Mouse (Mus musculus): ENCODE results near the gene Pik3r2. TPM values are rescaled to one million over a fixed set of nuclear protein-coding genes. Genes with fewer than 3 reads are reported as not detected.
A peak's percentile ranks its signal among the peaks of the same experiment; 100 is the strongest.

Gene Pik3r2
- polyA plus RNA-seq, 1 experiment from 2014 or later: 102 TPM

DNA sequence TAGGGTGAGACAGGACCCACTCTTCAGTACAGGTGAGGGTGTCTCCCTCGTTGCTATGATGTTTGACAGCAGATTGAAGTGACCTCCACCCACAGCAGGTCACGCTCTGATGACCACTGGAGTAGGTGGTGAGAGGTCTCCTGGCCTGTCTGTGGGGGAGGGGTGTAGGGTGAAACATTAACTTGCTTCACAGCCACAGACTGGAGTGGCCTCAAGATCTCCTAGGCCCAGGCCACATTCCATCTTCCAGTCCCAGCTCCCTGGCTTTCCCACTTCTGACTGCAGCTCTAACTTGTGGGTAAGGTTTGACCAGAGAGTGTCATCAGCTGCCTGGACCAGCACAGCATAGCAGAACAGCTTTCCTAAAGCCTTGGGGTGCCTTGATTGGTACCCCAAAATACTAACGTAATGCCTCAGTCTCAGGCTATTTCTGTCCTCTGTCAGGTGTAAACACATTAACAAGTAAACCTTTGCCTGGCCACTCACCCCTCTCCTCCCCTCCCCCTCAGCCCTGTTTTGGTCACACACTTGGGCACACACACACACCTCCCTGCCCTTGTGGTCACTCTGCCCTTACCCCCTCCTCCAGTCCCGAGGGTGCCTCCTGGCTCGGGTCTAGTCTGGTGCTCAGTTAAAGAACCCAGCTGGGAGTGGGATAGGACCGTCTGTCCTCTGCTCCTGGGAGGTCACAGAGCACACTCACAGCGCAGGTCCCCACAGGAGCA lies 52.9 kb downstream of the Pik3r2 start, which contains the start of gene Pde4c:
Gene Pde4c, plus strand, starts transcription at position 235 of the 725 bp plus-strand sequence.
- H3K9ac ChIP-seq (replicated peaks): no peak within 1 kb of the TSS
- H3K27me3 ChIP-seq (replicated peaks): peaks cover 24% of the 10 kb centered on the region
- H3K4me3 ChIP-seq (replicated peaks): no peak within 1 kb of the TSS
- no peaks in the 10 kb centered on the region for H3K4me1 ChIP-seq
- no peak within 1 kb of the TSS for H3K27ac ChIP-seq (replicated peaks)
- no peaks in the 10 kb centered on the region for H3K36me3 ChIP-seq
- WGBS: 59% methylated on average over 7 of the region's 7 CpGs
- no peaks in the 10 kb centered on the region for H3K9me3 ChIP-seq (replicated peaks)
- ATAC-seq (ENCODE audit: low FRiP score): no peak
- no peak within 1 kb of the TSS for H3K4me2 ChIP-seq

DNA sequence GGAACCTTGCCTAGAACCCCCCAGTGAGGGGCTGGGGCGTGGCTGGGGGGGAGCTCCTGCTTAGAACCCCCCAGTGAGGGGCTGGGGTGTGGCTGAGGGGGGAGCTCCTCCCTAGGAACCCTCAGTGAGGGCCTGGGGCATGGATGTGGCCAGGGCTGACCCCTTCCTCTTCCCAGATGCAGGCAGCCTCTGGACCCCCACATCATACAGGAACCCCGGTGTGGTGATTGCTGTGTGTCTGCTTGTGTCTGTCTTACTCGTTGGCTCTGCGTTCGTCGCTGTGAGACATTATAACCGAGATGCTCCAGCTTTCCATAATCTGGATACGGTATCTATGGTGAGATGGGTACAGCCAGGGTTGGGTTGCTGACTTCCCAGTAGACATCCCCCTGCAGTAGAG lies 54.9 kb downstream of the Pik3r2 start:
- WGBS: 84% methylated on average over 8 of the region's 8 CpGs
- H3K9ac ChIP-seq (replicated peaks): no peak overlapping the region
- no peak overlapping the region for H3K4me2 ChIP-seq
- ATAC-seq (ENCODE audit: low FRiP score): no peak
- H3K27ac ChIP-seq (replicated peaks): no peak overlapping the region
- no peaks in the 10 kb centered on the region for H3K36me3 ChIP-seq
- H3K4me3 ChIP-seq (replicated peaks): no peak overlapping the region
- no peaks in the 10 kb centered on the region for H3K9me3 ChIP-seq (replicated peaks)
- H3K4me1 ChIP-seq: no peaks in the 10 kb centered on the region
- H3K27me3 ChIP-seq (replicated peaks): peaks cover 8% of the 10 kb centered on the region; the same call in 1 of the 2 replicates

DNA sequence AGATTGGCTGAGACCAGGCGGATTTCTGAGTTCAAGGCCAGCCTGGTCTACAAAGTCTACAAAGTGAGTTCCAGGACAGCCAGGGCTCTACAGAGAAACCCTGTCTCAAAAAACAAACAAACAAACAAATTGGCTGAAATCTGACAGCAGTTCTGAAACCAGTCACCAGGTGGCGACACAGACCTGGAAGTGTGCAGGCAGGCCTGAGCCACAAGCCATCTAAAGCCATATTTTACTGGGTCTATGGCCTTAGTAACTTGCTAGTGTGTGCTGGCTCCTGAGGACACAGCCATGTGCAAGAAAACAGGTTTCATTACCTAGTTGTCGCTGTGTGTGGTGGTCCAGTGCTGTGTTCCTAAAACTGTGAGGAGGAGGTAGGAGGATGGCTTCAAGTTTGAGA lies 55.8 kb downstream of the Pik3r2 start:
- Histone ChIP-seq H3K27ac (replicated peaks) (no peak overlapping the region), H3K9me3 (replicated peaks) (no peaks in the 10 kb centered on the region), H3K27me3 (replicated peaks) (peaks cover 2% of the 10 kb centered on the region; the same call in 1 of the 2 replicates), H3K4me2 (no peak overlapping the region), H3K9ac (replicated peaks) (no peak overlapping the region), H3K36me3 (no peaks in the 10 kb centered on the region), H3K4me3 (replicated peaks) (no peak overlapping the region), H3K4me1 (no peaks in the 10 kb centered on the region)
- ATAC-seq (ENCODE audit: low FRiP score): peak; percentile 56; the same call in 1 of the 2 replicates
- WGBS: 6% methylated on average over 3 of the region's 3 CpGs

DNA sequence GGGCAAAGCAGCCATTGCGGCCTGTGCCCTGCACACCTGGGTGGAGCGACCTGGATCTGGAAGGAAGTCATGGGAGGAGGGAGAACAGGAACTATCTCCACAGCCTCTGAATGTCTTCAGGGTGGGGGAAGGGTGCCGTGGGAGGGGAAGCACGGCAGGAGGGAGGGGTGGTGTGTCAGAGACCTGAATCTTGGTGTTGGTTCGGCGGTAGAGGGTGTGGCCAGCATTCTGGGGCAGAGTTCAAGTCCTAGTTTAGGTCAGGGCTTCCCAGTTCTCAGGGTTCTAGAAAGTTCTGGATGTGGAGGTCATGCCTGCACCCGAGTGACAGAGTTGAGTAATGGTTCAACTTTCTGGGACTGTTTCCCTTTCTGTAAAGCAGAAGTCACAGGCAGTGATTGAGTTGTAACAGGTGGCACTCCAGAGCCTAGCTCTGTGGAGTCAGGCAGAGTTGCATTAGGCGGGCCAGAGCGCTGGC lies 56.7 kb downstream of the Pik3r2 start:
- Histone ChIP-seq H3K4me2 (no peak overlapping the region), H3K27me3 (replicated peaks) (peaks cover 2% of the 10 kb centered on the region; the same call in 1 of the 2 replicates), H3K27ac (replicated peaks) (no peak overlapping the region), H3K36me3 (no peaks in the 10 kb centered on the region), H3K4me1 (no peaks in the 10 kb centered on the region), H3K9me3 (replicated peaks) (no peaks in the 10 kb centered on the region), H3K4me3 (replicated peaks) (no peak overlapping the region), H3K9ac (replicated peaks) (no peak overlapping the region)
- no peak for ATAC-seq (ENCODE audit: low FRiP score)
- WGBS: 69% methylated on average over 9 of the region's 9 CpGs

DNA sequence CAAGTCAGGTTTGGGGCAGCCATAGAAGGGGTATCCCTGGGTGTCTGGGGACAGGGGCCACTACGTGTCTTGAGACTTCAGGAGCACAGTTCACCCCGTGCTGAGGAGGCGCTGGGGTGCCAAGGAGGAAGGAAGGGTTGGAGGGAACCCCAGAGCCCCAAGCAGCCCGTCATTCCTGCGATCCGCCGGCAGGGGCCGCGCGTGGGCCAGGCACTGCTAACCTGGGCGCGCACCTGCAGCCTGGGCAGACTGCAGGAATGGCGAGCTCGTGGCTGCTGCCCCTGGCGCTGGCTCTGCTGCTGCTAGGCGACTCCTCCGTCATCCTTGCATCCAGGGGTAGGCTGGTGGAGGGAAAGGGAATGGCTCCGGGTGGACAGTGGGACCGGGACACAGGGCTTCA lies 58.2 kb downstream of the Pik3r2 start, which contains the start of gene Gm3336:
Gene Gm3336, plus strand, starts transcription at position 247 of the 400 bp plus-strand sequence.
- H3K4me2 ChIP-seq: peak within 1 kb of the TSS; percentile 29
- no peak within 1 kb of the TSS for H3K4me3 ChIP-seq (replicated peaks)
- 4% methylated on average over 19 of the region's 19 CpGs for WGBS
- no peaks in the 10 kb centered on the region for H3K4me1 ChIP-seq
- H3K9me3 ChIP-seq (replicated peaks): no peaks in the 10 kb centered on the region
- H3K27ac ChIP-seq (replicated peaks): no peak within 1 kb of the TSS
- H3K27me3 ChIP-seq (replicated peaks): peaks cover 2% of the 10 kb centered on the region; the same call in 1 of the 2 replicates
- no peak for ATAC-seq (ENCODE audit: low FRiP score)
- H3K9ac ChIP-seq (replicated peaks): no peak within 1 kb of the TSS
- H3K36me3 ChIP-seq: no peaks in the 10 kb centered on the region

Small RNAs within 50 kb of the gene (microRNA-seq; reads per million reads assigned to microRNA genes)
- gene Mir7240: not detected

Other genes with a start within 250 kb of the Pik3r2 start
- 381 and 389 TPM in 2 replicates for gene Fkbp8, start 249.0 kb downstream of the Pik3r2 start, polyA plus RNA-seq (2015; fragmentation: Nextera tagmentation; extraction: Ambion mirVana)
- gene Kxd1, start 248.8 kb downstream of the Pik3r2 start, polyA plus RNA-seq (2015; fragmentation: Nextera tagmentation; extraction: Ambion mirVana): 44.4 and 51.1 TPM in 2 replicates
- gene Ell, start 237.3 kb downstream of the Pik3r2 start, polyA plus RNA-seq (2015; fragmentation: Nextera tagmentation; extraction: Ambion mirVana): 14.7 and 19.2 TPM in 2 replicates
- 137 and 142 TPM in 2 replicates for gene Isyna1, start 182.3 kb downstream of the Pik3r2 start, polyA plus RNA-seq (2015; fragmentation: Nextera tagmentation; extraction: Ambion mirVana)
- gene Ssbp4, start 167.8 kb downstream of the Pik3r2 start, polyA plus RNA-seq (2015; fragmentation: Nextera tagmentation; extraction: Ambion mirVana): 170 and 175 TPM in 2 replicates
- 1.5 and 2.6 TPM in 2 replicates for gene Lrrc25, start 160.6 kb downstream of the Pik3r2 start, polyA plus RNA-seq (2015; fragmentation: Nextera tagmentation; extraction: Ambion mirVana)
- 0.22 TPM in 2 replicates for gene Gdf15, start 144.3 kb downstream of the Pik3r2 start, polyA plus RNA-seq (2015; fragmentation: Nextera tagmentation; extraction: Ambion mirVana)
- 78.6 TPM in 2 replicates for gene Pgpep1, start 116.3 kb downstream of the Pik3r2 start, polyA plus RNA-seq (2015; fragmentation: Nextera tagmentation; extraction: Ambion mirVana)
- gene Lsm4, start 103.5 kb downstream of the Pik3r2 start, polyA plus RNA-seq (2015; fragmentation: Nextera tagmentation; extraction: Ambion mirVana): 191 and 206 TPM in 2 replicates
- 73.7 and 82.7 TPM in 2 replicates for gene Jund, start 77.8 kb downstream of the Pik3r2 start, polyA plus RNA-seq (2015; fragmentation: Nextera tagmentation; extraction: Ambion mirVana)
- 0.04 and 0.09 TPM in 2 replicates for gene Iqcn, start 73.3 kb downstream of the Pik3r2 start, polyA plus RNA-seq (2015; fragmentation: Nextera tagmentation; extraction: Ambion mirVana)
- not detected in 2 replicates for gene Gm3336, start 58.2 kb downstream of the Pik3r2 start, polyA plus RNA-seq (2015; fragmentation: Nextera tagmentation; extraction: Ambion mirVana)
- 0.17 and 0.40 TPM in 2 replicates for gene Pde4c, start 53.0 kb downstream of the Pik3r2 start, polyA plus RNA-seq (2015; fragmentation: Nextera tagmentation; extraction: Ambion mirVana)
- gene Rab3a, start 22.0 kb downstream of the Pik3r2 start, polyA plus RNA-seq (2015; fragmentation: Nextera tagmentation; extraction: Ambion mirVana): 536 and 627 TPM in 2 replicates
- gene Mpv17l2, start 15.8 kb downstream of the Pik3r2 start, polyA plus RNA-seq (2015; fragmentation: Nextera tagmentation; extraction: Ambion mirVana): 40.5 and 43.5 TPM in 2 replicates
- 18.9 and 21.0 TPM in 2 replicates for gene Mast3, start 28.3 kb upstream of the Pik3r2 start, polyA plus RNA-seq (2015; fragmentation: Nextera tagmentation; extraction: Ambion mirVana)
- 0.14 and 1.4 TPM in 2 replicates for gene Il12rb1, start 31.7 kb upstream of the Pik3r2 start, polyA plus RNA-seq (2015; fragmentation: Nextera tagmentation; extraction: Ambion mirVana)
- 7.8 and 8.5 TPM in 2 replicates for gene Arrdc2, start 63.0 kb upstream of the Pik3r2 start, polyA plus RNA-seq (2015; fragmentation: Nextera tagmentation; extraction: Ambion mirVana)
- gene Kcnn1, start 86.5 kb upstream of the Pik3r2 start, polyA plus RNA-seq (2015; fragmentation: Nextera tagmentation; extraction: Ambion mirVana): 17.6 and 18.6 TPM in 2 replicates
- 162 and 163 TPM in 2 replicates for gene Ccdc124, start 97.2 kb upstream of the Pik3r2 start, polyA plus RNA-seq (2015; fragmentation: Nextera tagmentation; extraction: Ambion mirVana)
- gene Slc5a5, start 116.0 kb upstream of the Pik3r2 start, polyA plus RNA-seq (2015; fragmentation: Nextera tagmentation; extraction: Ambion mirVana): 3.0 and 3.3 TPM in 2 replicates
- gene Rpl18a, start 120.7 kb upstream of the Pik3r2 start, polyA plus RNA-seq (2015; fragmentation: Nextera tagmentation; extraction: Ambion mirVana): 2,109 and 2,618 TPM in 2 replicates
- 59.5 and 64.6 TPM in 2 replicates for gene Map1s, start 129.2 kb upstream of the Pik3r2 start, polyA plus RNA-seq (2015; fragmentation: Nextera tagmentation; extraction: Ambion mirVana)